Mouse (Mus musculus) lung, adult 2 months (tissue): ENCODE results near the gene Ift43.

Experiments
- CTCF ChIP-seq: fragments of 200-500 bp; IDR thresholded peaks from 2 replicates; pipeline ENCODE4 v1.5.1; 2011; ENCODE audit warnings: mild to moderate bottlenecking, low read length, control low read depth; ENCODE audit not compliant: insufficient read depth
- POLR2A ChIP-seq: fragments of 200-500 bp; IDR thresholded peaks from 2 replicates; pipeline ENCODE4 v1.6.1; 2011; ENCODE audit warnings: low read depth, mild to moderate bottlenecking, control low read depth, low read length, borderline replicate concordance; ENCODE audit errors: extremely low read depth

DNA sequence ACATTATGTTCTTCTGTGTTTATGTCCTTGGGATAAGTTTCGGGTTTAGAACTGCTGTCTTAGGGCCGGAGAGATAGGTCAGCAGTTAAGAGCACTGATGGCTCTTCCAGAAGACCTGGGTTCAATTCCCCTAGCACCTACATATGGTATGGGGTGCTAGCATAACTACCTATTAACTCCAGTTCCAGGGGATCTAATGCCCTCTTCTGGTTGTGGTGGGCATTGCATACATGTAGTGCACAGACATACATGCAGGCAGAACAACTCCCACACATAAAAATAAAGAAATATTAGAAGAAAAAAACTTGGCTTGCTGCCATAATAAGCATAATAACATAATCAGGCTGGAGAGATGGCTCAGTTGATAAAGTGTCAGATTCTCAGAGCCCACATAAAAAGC is 28.3 kb downstream of the Ift43 start:
- TF ChIP-seq POLR2A (no peak), CTCF (no peak)
